Mouse (Mus musculus) gastrocnemius, postnatal 36 days (tissue): Measurements from ENCODE around the gene Ccdc32. TPM values are rescaled to one million over a fixed set of nuclear protein-coding genes. Genes with fewer than 3 reads are reported as not detected.
"Not testable (repeated sequence)": the region's sequence is repeated elsewhere in the genome, so short reads cannot be mapped to it uniquely, and the experiment has no call there.

Experiments used
- DNase-seq, 2 experiments: peaks; one replicate each; pipeline ENCODE4 v3.0.0; 2022
- intact Hi-C: fragments of 180-260 bp; cut with DNase I; formaldehyde crosslinking; loops from one replicate; pipeline ENCODE4 v1.15.1; 2025
- total RNA-seq, 2 experiments: library from RNA; stranded (reverse); gene quantifications; 2 replicates each; pipeline ENCODE4 v1.2.3; 2021

The Ccdc32 gene
- total RNA-seq, 2 experiments from 2014 or later: 3.3 to 4.6 TPM

DNA sequence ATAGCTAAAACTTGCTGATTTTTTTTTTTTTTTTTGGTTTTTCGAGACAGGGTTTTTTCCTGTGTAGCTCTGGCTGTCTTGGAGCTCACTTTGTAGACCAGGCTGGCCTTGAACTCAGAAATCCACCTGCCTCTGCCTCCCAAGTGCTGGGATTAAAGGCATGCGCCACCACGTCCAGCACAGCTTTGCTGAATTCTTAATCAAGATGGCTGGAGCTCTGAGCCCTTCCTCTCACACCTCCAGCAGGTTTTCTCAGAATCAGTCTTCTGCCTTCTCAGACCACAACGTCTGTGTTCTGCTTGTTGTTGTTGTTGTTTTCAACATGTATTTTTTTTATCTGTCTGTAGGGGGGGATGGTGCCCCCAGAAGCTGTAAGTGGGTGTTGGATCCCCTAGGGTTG, 12.9 kb downstream of the Ccdc32 start:
- DNase-seq, intact Hi-C loops: not testable (repeated sequence)

DNA sequence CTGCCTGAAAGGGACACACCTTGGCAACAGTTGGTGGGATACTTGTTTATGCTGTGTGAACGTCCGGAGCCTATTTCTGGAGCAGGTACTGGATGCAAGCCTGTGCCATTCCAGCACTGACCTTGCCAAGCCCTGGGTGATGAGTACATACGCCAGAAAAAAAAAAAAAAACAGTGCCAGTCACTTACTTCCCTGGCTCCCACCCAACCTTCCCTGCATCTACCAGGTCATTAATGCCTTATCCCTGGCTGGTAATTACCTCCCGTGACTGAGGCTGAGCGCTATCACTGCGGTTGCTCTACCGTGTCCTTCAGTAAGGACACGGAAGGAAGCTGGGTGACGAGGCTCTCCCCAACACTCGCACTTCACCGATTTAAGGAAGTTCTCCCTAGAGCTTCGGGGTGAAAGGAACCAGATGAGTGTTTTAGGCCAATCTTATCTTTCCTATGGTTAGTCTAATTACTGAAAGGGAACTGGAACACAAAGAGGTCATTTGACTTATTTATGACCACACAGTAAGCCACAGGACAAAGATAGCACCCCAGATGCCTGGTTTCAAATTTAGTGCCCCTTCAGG, 13.5 kb downstream of the Ccdc32 start:
- DNase-seq: peak in 1 of 2 experiments; percentile 54
- intact Hi-C loops: no loop called here

DNA sequence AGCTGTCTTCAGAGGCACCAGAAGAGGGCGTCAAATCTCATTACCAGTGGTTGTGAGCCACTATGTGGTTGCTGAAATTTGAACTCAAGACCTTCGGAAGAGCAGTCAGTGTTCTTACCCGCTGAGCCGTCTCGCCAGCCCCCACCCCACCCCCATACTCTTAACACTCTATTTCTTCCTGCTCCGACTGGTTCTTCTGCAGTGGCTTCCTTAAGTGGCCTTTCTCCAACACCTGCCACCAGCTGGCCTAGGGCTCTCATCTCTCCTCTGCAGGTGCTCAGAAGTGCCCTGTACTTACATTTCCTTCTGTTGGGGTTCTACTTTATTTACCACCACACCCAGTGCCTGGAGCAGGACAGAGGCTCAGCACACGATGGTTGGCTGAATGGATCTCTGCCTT, 14.2 kb downstream of the Ccdc32 start:
- DNase-seq: no peak
- intact Hi-C loops: no loop called here

DNA sequence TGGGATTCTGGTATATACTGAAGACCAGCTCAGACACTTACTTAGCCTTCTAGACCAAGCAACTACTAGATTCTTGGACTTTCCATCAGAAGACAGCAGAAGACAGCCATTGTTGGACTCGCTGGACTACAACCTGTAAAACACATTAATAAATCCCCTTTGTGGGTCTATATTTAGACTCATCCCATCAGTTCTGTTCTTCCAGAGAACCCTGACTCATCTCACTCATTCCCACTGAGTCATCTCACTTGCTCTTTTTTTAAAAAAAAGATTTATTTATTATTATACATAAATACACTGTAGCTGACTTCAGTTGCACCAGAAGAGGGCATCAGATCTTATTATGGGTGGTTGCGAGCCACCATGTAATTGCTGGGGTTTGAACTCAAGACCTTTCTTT, 19.8 kb downstream of the Ccdc32 start:
- no peak for DNase-seq
- intact Hi-C loops: no loop called here

DNA sequence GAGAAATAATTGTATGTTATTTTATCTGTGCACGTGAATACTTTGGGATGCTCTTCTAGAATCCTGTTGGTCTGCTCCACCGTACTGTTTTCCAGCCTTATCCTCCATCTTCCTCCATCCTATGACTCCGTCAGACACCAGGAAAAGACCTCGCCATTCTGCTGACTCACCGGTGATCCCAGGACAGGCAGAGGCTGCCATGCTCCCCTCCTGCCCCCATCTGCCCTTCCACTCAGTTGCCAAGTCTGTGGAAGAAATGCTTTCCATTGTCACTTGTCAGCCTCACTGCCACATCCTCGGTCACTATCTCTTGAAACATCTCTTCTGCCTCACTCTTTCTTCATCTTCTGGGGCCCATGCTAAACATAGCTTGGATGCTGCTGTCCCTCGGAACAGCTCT, 22.3 kb downstream of the Ccdc32 start:
- intact Hi-C loops: no loop called here
- DNase-seq: no peak

DNA sequence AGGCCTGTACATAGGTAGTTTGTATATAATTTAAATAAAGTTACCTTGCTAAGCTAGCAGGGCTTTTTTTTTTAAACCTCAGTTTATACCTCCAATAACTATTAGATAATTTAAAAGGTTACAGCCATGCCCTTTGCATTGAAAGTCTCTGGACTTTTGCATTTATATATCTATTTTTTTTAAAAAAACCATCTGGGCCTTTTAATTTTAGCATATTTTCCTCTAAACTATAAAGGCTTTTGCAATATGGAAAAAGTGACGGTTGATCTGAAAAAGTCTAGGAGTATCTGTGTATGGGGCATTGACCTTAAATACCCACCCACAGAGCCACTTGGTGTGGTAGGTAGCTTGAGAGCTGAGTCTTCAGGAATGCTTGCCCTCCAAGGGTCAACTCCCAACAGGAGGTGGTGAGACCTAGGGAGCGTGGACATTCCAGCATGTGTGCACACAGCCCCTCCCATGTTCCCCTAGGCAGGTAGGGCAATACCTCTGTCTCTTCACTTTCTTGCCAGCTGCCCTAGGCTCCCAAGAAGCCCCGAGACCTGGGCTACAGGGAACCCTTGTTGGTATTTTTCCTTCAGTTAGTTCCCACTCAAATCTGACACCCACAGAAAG, 30.1 kb downstream of the Ccdc32 start:
- intact Hi-C loops: no loop called here
- no peak for DNase-seq

DNA sequence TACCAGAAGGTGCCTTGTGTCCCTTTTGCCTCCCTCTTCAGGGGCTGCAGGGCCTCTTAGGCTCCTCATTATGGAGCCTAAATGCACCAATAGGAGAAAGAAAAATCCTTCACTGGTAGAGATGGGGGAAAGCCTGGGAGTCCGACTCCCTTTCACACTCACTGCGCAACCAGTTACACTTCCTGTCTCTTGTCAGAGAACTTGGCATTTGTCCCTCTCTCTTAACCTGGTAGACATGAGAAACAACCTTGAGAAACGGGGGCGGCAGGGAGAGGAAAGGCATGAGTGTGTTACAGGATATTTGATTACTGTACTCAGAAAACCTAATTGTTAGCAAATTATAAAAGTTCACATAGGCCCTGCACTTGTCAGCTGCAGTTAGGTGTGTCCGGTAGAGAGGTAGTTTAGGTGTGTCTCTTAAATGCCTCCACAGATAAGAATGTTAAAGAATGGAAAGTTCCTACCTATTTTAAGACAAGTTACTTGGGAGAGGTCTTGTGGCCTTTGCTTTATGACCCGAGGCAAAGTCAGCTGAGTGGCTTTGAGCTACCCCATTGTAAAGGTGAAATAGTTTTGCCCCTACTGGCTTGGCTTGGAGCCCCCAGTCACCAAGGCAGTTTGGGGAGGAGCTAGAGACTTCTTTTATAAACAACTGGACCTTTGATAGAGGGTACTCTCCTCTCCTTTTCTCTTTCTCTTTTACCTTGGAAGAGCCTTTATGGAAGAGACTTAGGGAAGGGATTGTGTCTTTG, 30.9 kb downstream of the Ccdc32 start:
- DNase-seq: no peak
- intact Hi-C loops: no loop called here

DNA sequence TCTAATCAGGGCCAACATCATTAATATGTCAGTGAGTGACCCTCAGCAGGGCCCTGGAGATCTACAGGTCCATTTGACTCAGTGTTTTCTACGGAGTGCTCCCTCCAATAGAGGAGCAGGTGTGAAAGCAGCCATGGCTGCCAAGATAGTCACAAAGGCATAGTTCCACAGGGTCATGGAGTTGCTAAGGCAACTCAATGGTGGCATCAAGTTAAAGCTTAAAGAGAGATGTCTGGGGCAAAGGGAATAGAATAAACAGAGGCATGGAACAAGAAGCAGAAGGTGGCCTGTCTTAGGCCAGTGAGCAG, 32.4 kb downstream of the Ccdc32 start:
- intact Hi-C loops: no loop called here
- no peak for DNase-seq

DNA sequence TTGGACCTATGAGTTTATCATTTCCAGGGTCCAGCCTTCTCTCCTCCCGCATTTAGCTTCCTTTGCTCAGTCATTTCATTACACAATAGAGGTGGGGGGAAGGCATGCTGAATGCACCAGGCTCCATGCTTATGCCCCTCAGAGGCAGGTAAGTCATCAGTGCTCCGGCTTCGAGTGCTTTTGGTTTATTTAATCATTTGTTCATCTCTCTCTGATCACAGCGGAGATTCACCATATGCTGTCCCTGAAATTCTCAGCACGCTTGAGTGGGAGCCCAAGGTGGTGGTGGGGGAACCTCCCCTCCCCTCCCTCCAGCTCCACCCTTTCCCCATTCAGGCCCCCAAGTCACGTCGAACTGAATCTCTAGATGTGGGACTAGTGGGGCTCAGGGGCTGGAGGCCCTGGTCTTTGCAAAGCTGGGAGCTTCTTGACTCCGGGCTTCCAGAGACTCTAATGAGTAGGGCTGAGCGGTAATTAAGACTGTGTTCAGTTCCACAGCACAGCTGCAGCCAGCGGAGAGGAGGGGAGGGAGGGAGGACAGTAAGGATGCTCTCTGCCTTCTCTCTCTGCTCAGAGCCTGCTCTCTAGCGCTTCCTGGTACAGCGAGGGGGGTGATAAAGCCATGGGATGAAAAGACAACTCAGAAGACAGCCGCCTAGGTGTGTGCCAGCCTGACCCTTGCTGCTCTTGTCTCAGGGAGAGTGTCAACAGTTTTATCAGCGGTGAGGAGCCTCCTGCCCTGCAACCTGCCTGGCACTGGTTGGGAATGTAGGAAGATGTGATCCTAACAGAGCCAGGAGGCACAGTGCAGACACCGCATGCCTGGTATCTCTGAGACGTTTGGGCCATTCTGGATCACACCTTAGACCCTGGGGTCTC, 33.0 kb downstream of the Ccdc32 start:
- intact Hi-C loops: no loop called here
- DNase-seq: no peak

DNA sequence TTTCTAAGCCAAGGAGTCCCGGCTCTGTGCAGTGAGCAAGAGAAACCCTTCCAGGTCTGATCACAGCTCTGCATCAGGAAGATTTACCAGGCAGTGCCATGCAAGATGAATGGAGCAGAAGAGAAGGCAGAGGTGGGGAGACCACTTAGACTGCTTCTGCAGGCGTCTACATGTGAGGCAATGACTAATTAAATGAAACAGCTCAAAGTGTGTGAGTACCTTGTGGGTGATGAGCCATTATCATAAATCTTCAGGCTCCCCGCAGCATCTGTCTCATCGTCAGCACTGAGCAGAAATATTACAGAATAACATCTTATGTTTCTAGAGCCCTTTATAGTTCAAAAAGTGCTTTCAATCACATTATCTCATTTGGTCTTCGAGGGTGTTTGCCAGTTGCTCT, 33.7 kb downstream of the Ccdc32 start:
- DNase-seq: no peak
- intact Hi-C loops: no loop called here

DNA sequence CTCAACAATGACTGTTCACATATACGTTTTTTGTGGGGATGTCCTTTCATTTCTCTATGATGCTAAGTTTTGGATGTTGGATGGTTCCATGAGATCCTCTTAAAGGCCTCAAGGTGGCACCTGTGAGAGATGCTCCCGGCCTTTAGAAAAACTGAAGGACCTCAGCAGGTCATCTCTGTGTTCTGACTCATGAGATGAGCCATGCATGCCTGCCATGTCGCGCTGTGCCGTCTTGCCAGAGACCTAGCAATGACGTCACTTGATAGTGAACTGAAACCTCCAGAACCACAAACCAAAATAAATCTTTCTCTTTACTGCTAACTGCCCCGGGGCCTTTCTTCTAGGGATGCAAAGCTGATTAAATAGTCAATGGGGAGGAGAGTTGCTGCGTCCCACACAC, 45.4 kb downstream of the Ccdc32 start:
- no peak for DNase-seq
- intact Hi-C loops: no loop called here

DNA sequence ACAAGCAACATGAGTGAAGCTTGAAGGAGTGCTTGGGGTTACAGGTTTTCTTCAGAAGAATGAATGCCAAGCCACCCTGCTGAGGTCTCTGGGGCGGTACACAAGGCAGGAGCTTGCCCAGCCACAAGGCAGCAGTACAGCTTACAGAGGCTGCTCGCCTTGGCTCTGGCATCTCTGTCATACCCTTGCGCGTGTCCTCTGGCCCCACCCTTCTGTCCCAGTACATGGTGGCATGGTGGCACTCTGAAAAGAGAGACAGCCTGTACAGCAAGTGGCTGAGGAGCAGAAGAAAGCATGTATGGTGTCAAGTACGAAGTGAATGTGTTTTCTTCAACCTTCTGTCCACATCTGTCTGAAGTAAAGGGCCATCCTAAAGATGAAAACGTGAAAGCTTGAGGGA, 48.4 kb downstream of the Ccdc32 start:
- DNase-seq: no peak
- intact Hi-C loops: no loop called here

DNA sequence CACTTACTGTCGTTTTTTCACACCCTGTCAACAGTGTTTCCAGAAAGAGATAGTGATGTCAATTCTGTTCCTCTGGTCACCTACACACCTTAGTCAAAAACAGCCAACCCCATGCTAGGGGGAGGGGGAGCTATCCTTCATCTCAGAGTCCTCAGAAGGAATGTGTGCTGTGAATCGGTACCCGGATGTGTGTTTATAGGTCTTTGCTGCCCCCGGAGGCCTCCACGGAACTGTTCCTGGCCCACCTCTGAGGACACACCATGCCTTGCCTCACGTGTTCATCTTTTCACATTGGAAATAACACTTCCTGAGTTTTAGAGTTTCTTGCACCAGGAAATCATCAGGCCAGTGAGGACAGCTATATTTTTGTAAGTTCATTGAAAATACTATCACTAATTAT, 51.1 kb downstream of the Ccdc32 start:
- no peak for DNase-seq
- intact Hi-C loops: no loop called here

DNA sequence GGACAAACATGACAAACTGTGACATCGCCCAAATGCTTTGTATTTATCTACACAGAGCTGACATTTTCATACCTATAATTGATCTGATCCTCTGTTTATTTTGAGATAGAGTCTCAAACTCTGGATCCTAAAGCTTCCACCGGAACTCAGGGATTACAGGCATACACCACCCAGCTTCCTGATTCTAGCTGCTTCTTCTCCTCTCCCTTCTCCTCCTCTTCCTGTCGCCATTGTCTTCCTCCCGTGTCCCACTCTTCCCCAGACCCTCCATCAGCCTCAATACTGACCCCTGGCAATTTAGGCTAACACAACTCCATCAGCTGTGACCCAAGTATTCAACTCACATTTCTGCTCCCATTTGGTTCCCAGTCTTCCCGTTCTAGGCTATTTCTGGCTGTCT, 52.3 kb downstream of the Ccdc32 start:
- no peak for DNase-seq
- intact Hi-C loops: no loop called here

DNA sequence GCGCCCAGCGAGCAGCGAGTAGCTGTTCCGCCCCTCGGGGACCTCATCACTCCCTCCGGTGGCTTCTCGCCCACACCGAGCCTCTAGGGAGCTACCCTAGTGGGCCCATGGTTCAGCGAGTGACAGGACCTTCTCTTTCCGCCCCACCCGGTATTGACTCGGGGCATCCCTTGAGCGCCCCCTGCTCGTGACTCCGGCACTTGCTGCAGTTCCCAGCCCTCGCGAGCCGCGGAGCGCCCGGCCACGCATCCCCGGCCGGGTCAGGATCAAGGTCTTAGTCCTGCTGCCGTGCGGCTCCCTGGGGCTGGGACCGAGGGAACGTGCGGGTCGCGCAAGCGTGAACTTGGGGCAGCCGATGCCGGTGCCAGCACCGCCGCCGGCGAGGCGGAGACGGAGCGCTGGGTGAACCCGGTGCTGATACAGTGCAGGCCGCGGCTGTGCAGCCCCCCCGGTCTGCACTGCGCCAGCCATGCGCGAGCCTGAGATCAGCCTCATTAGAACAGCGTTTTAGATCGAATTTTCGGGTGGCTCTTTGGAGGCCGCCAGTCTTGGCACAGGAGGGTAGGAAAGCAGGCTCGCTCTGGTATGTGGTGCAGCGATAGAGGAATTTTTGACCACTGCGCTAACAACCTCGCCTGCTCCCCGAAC, 52.8 kb downstream of the Ccdc32 start:
- DNase-seq: peak; percentile 82 to 83
- intact Hi-C loops: no loop called here

DNA sequence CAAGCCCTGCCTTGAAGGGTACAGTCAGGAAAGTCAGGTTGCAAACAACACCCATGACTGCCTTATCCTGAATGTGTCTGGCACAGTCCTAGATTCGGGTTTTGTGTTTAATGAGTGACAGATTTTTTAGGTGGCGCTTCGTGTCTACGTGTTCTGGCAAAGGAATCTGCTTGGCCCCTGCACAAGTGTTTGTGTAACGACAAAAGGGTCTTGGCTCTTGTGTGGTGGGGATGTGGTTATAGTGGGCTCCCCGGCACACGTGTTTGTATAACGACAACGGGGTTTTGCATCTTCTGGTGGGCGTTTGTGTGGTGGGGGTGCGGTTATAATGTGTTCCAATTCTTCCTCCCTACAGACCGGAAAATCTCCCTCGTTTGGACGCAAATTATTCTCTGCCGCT, 53.3 kb downstream of the Ccdc32 start:
- DNase-seq: no peak

DNA sequence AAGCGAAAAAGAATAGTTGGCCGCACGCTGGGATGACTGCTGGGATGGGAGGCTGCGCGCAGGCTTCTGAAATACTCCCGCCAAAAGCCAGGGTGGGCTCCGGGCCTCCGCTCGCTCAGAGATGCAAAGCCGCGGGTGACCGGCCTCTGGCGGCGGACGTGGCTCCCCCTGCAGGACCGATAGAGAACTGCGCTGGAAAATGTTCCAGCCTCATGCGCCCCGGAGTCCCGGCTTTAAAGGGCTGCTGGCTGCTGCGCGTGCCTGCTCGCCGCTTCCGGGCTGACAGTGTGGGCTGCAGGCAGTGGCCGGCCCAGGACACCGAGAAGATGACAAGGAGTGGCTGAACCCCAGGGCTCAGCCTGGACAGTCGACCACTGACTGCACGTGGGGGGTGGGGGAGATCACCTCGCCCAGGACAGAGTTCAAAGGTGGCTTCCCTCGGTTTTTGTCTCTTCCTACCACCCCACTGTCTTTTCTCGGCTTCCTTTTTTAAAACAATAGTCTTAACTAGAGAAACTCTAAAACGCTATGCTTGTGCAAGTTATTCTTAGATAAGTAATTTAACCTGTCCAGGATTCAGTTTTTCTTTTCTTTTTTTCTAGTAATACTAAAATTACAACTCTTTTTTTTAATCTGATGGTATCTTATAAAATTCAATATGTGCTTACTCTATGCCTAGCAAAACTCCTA, 56.4 kb downstream of the Ccdc32 start:
- intact Hi-C loops: no loop called here
- peak; percentile 69 to 85 for DNase-seq

More for the DNA sequence above, 53.3 kb downstream of the Ccdc32 start:
- intact Hi-C loops: loop anchor here (2.0 kb wide), 1 partner anchor 73 kb away; no protein-coding TSS in a partner anchor

DNA sequence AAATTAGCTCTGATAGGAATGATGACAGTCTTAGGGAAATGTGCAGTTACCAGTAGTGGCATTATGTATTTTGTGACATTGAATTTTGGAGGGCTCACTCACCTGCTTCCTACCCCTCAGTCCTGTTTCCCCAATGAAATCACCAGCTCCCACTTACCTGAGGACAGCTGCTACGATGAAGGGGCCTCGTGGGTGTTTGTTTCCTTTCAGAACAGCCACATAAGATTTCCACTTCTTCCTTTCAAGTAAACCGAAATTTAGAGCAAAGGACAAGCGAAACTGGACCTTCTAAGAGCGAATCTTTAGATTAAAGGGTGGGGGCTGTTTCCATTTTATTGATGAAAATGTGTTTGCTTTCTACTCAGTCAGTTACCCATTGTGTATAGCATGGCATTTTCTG, 57.1 kb downstream of the Ccdc32 start:
- no peak for DNase-seq
- intact Hi-C loops: no loop called here

DNA sequence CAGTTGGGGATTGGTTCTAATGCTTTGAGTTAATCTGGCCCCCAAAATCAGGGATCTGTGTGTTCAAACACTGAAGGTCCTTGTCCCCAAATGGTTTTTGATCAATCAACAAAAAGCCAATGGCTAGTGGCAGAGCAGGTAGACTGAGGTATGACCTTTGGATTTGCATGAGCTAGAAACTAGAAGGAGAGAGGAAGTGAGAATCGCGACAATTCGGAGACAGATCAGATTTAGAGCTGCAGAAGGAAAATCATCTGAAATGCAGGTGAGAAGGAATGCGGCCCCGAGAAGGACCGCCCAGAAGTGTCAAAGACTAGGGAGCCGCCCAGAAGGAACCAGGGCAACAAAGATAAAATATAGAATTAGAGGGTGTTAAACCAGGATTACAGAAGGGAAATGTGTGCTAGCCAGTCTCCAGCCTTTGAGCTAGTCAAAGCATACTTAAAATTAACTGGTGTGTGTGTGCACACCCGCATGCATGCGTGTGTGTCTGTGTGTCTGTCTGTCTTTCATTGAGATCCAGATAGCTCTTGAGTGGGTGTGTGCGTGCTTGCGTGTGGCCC, 59.5 kb downstream of the Ccdc32 start:
- no peak for DNase-seq
- intact Hi-C loops: no loop called here
